Mouse (Mus musculus) E14TG2a.4 (cell line): ENCODE results near the gene Bcar3.

Experiments
- CTCF ChIP-seq: conservative IDR thresholded peaks from 2 replicates; pipeline ENCODE4 v1.5.1; 2014; ENCODE audit warnings: low read length
- NANOG ChIP-seq: IDR thresholded peaks from 2 replicates; pipeline ENCODE4 v1.6.1; 2014; ENCODE audit warnings: borderline replicate concordance, low read length, mixed read lengths
- POU5F1 ChIP-seq: IDR thresholded peaks from 2 replicates; pipeline ENCODE4 v1.6.1; 2014; ENCODE audit warnings: low read length, borderline replicate concordance

GRCm38 (mm10) chr3:122463166-122463565 is 169.2 kb downstream of the Bcar3 start:
- TF ChIP-seq CTCF (no peak), NANOG (no peak), POU5F1 (no peak)
